Mouse (Mus musculus) neural tube, embryonic 11.5 days (tissue): ENCODE data around the gene Exosc6. TPM values are rescaled to one million over a fixed set of nuclear protein-coding genes. Genes with fewer than 3 reads are reported as not detected.

ENCODE experiments used
- ATAC-seq: fragments of 200-750 bp; cut with Nextera tagmentation; 2 replicates; pipeline ENCODE4 v1.8.0; 2017; ENCODE audit warnings: moderate number of reproducible peaks, mild to moderate bottlenecking, moderate TSS enrichment, moderate library complexity; ENCODE audit not compliant: insufficient read depth, low FRiP score, low TSS enrichment
- DNase-seq: peaks from one replicate; pipeline ENCODE4 v3.0.0-alpha.2; 2015; ENCODE audit warnings: low spot score
- H3K27ac ChIP-seq: fragments of 300-500 bp; sonication (generic); 2 replicates; pipeline ENCODE4 v1.5.1; 2014; ENCODE audit warnings: low read depth, mild to moderate bottlenecking, low read length
- H3K27me3 ChIP-seq: fragments of 300-500 bp; sonication (generic); 2 replicates; pipeline ENCODE4 v1.6.1; 2014; ENCODE audit warnings: mild to moderate bottlenecking, low read length, mixed read lengths; ENCODE audit not compliant: control insufficient read depth, insufficient read depth
- H3K36me3 ChIP-seq: fragments of 300-500 bp; sonication (generic); 2 replicates; pipeline ENCODE4 v1.6.1; 2014; ENCODE audit warnings: mild to moderate bottlenecking, low read length, moderate library complexity, mixed read lengths; ENCODE audit not compliant: control insufficient read depth, insufficient read depth
- H3K4me1 ChIP-seq: fragments of 300-500 bp; sonication (generic); 2 replicates; pipeline ENCODE4 v1.6.1; 2014; ENCODE audit warnings: low read length, mixed read lengths; ENCODE audit not compliant: control insufficient read depth, insufficient read depth
- H3K4me2 ChIP-seq: fragments of 300-500 bp; sonication (generic); 2 replicates; pipeline ENCODE4 v1.6.1; 2014; ENCODE audit warnings: low read depth, mild to moderate bottlenecking, moderate library complexity
- H3K4me3 ChIP-seq: fragments of 300-500 bp; sonication (generic); 2 replicates; pipeline ENCODE4 v1.5.1; 2014; ENCODE audit warnings: low read depth, low read length
- H3K9ac ChIP-seq: fragments of 300-500 bp; sonication (generic); 2 replicates; pipeline ENCODE4 v1.6.1; 2014; ENCODE audit warnings: mild to moderate bottlenecking, low read length
- H3K9me3 ChIP-seq: fragments of 300-500 bp; sonication (generic); 2 replicates; pipeline ENCODE4 v1.6.1; 2016; ENCODE audit warnings: low read length; ENCODE audit not compliant: control insufficient read depth
- WGBS: fragments of 180-500 bp; shearing (Covaris S2); extraction: QIAGEN DNeasy Blood & Tissue Kit; methylation state at CpG from one replicate; pipeline ENCODE4 v1.1.7; 2014; 5-methylcytosine and 5-hydroxymethylcytosine counted together
- polyA plus RNA-seq: library from polyadenylated mRNA; unstranded; fragments of >200 nt; fragmentation: Nextera tagmentation; extraction: Ambion mirVana; gene quantifications from 2 replicates; pipeline ENCODE4 v1.2.1, GENCODE M21; 2014

The Exosc6 gene
- polyA plus RNA-seq, 1 experiment from 2014 or later, result 11.4 TPM

GRCm38 (mm10) chr8:111055031-111055634 is 1.0 kb upstream of the Exosc6 start:
- no peak overlapping the region for H3K4me3 ChIP-seq
- H3K4me2 ChIP-seq, result no peak overlapping the region
- DNase-seq (no peak), ATAC-seq (no peak)
- H3K4me1 ChIP-seq, result peaks cover 9% of the 10 kb centered on the region
- 91% methylated on average over 17 of the region's 17 CpGs for WGBS
- no peaks in the 10 kb centered on the region for H3K27me3 ChIP-seq
- H3K9me3 ChIP-seq, result no peaks in the 10 kb centered on the region
- peaks cover 42% of the 10 kb centered on the region for H3K36me3 ChIP-seq
- no peak overlapping the region for H3K9ac ChIP-seq
- no peak overlapping the region for H3K27ac ChIP-seq

GRCm38 (mm10) chr8:111055661-111056060 is 478 bp upstream of the Exosc6 start:
- Histone ChIP-seq H3K4me2 (no peak overlapping the region), H3K36me3 (peaks cover 40% of the 10 kb centered on the region), H3K27ac (no peak overlapping the region), H3K4me1 (peaks cover 9% of the 10 kb centered on the region), H3K27me3 (no peaks in the 10 kb centered on the region), H3K9me3 (no peaks in the 10 kb centered on the region), H3K4me3 (0 out of 2 replicates have a peak overlapping the region, but pooled peaks have one; percentile 96), H3K9ac (no peak overlapping the region)
- ATAC-seq (peak; percentile 42; the same call in 1 of the 2 replicates), DNase-seq (no peak)
- 61% methylated on average over 2 of the region's 2 CpGs for WGBS

- no peak for DNase-seq
- Histone ChIP-seq H3K27ac (peak overlapping the region; percentile 62; the same call in 1 of the 2 replicates), H3K9me3 (no peaks in the 10 kb centered on the region), H3K4me3 (peak overlapping the region; percentile 96), H3K4me1 (peaks cover 14% of the 10 kb centered on the region), H3K27me3 (no peaks in the 10 kb centered on the region), H3K4me2 (peak overlapping the region; percentile 99), H3K36me3 (peaks cover 33% of the 10 kb centered on the region), H3K9ac (peak overlapping the region; percentile 89)
- WGBS, result under 1% methylated on average over 55 of the region's 63 CpGs
- peak; percentile 54 for ATAC-seq
Observed at GRCm38 (mm10) chr8:111056691-111057293, 653 bp downstream of the Exosc6 start.

GRCm38 (mm10) chr8:111058946-111059572 is 2.9 kb downstream of the Exosc6 start:
- DNase-seq, result no peak

GRCm38 (mm10) chr8:111061688-111062071 is 5.5 kb downstream of the Exosc6 start:
- DNase-seq (no peak), ATAC-seq (peak; percentile 7)
- Histone ChIP-seq H3K27me3 (no peaks in the 10 kb centered on the region), H3K4me2 (peak overlapping the region; percentile 70), H3K9ac (peak overlapping the region; percentile 64), H3K36me3 (no peaks in the 10 kb centered on the region; the same call in 1 of the 2 replicates), H3K4me3 (peak overlapping the region; percentile 51), H3K9me3 (no peaks in the 10 kb centered on the region), H3K27ac (peak overlapping the region; percentile 58), H3K4me1 (peaks cover 14% of the 10 kb centered on the region)
- WGBS, result 0% methylated on average over 14 of the region's 14 CpGs

More at GRCm38 (mm10) chr8:111058946-111059572, 2.9 kb downstream of the Exosc6 start:
- no peak overlapping the region for H3K4me2 ChIP-seq
- no peak overlapping the region for H3K4me3 ChIP-seq
- peaks cover 16% of the 10 kb centered on the region for H3K36me3 ChIP-seq
- no peak for ATAC-seq
- peaks cover 14% of the 10 kb centered on the region for H3K4me1 ChIP-seq
- H3K27ac ChIP-seq, result no peak overlapping the region
- whole genome bisulfite sequencing, result 54% methylated on average over 2 of the region's 2 CpGs
- no peaks in the 10 kb centered on the region for H3K27me3 ChIP-seq
- no peak overlapping the region for H3K9ac ChIP-seq
- H3K9me3 ChIP-seq, result no peaks in the 10 kb centered on the region

- Histone ChIP-seq H3K9ac (peak overlapping the region; percentile 64), H3K4me3 (peak overlapping the region; percentile 51), H3K36me3 (no peaks in the 10 kb centered on the region; the same call in 1 of the 2 replicates), H3K9me3 (no peaks in the 10 kb centered on the region), H3K27ac (peak overlapping the region; percentile 58), H3K27me3 (no peaks in the 10 kb centered on the region), H3K4me2 (peak overlapping the region; percentile 70), H3K4me1 (peaks cover 10% of the 10 kb centered on the region)
- DNase-seq (peak; percentile 91), ATAC-seq (peak; percentile 90)
- under 1% methylated on average over 27 of the region's 27 CpGs for WGBS
Observed at GRCm38 (mm10) chr8:111062072-111062757, 6.1 kb downstream of the Exosc6 start.

- Histone ChIP-seq H3K4me1 (peaks cover 5% of the 10 kb centered on the region; the same call in 1 of the 2 replicates), H3K4me2 (peak overlapping the region; percentile 70), H3K27me3 (no peaks in the 10 kb centered on the region), H3K4me3 (no peak overlapping the region), H3K27ac (no peak overlapping the region), H3K36me3 (no peaks in the 10 kb centered on the region; the same call in 1 of the 2 replicates), H3K9me3 (no peaks in the 10 kb centered on the region), H3K9ac (no peak overlapping the region)
- ATAC-seq, result no peak
- 64% methylated on average over 2 of the region's 2 CpGs for WGBS
- no peak for DNase-seq
Observed at GRCm38 (mm10) chr8:111062893-111063292, 6.8 kb downstream of the Exosc6 start.

- 67% methylated on average over 4 of the region's 4 CpGs for WGBS
Observed at GRCm38 (mm10) chr8:111066308-111066707, 10.2 kb downstream of the Exosc6 start.

More at GRCm38 (mm10) chr8:111066308-111066707, 10.2 kb downstream of the Exosc6 start:
- Histone ChIP-seq H3K4me2 (no peak overlapping the region), H3K27me3 (no peaks in the 10 kb centered on the region), H3K36me3 (no peaks in the 10 kb centered on the region), H3K9ac (no peak overlapping the region), H3K9me3 (no peaks in the 10 kb centered on the region), H3K4me3 (no peak overlapping the region), H3K27ac (no peak overlapping the region), H3K4me1 (peaks cover 1% of the 10 kb centered on the region; the same call in 1 of the 2 replicates)
- ATAC-seq (no peak), DNase-seq (no peak)
